Mouse (Mus musculus) forebrain, postnatal 0 days (tissue): ENCODE results near the gene Bcl2. TPM values are rescaled to one million over a fixed set of nuclear protein-coding genes. Genes with fewer than 3 reads are reported as not detected.

Experiments used
- ATAC-seq: fragments of 200-750 bp; cut with Nextera tagmentation; 2 replicates; pipeline ENCODE4 v1.8.0; 2017; ENCODE audit warnings: mild to moderate bottlenecking, moderate library complexity
- DNase-seq: peaks from one replicate; pipeline ENCODE4 v3.0.0-alpha.2; 2015
- H3K27ac ChIP-seq: fragments of 300-500 bp; sonication (generic); 2 replicates; pipeline ENCODE4 v1.5.1; 2014; ENCODE audit warnings: low read depth, mild to moderate bottlenecking, antibody characterized with exemption, low read length, moderate library complexity, mixed read lengths
- H3K27me3 ChIP-seq: fragments of 300-500 bp; sonication (generic); 2 replicates; pipeline ENCODE4 v1.6.1; 2014; ENCODE audit warnings: mild to moderate bottlenecking, low read length, mixed read lengths; ENCODE audit not compliant: insufficient read depth
- H3K36me3 ChIP-seq: fragments of 300-500 bp; sonication (generic); 2 replicates; pipeline ENCODE4 v1.6.1; 2014; ENCODE audit warnings: mild to moderate bottlenecking, moderate library complexity; ENCODE audit not compliant: insufficient read depth
- H3K4me1 ChIP-seq: fragments of 300-500 bp; sonication (generic); 2 replicates; pipeline ENCODE4 v1.6.1; 2014; ENCODE audit warnings: antibody characterized with exemption; ENCODE audit not compliant: insufficient read depth
- H3K4me2 ChIP-seq: fragments of 300-500 bp; sonication (generic); 2 replicates; pipeline ENCODE4 v1.6.1; 2014; ENCODE audit warnings: low read depth, mild to moderate bottlenecking, moderate library complexity
- H3K4me3 ChIP-seq: fragments of 300-500 bp; sonication (generic); 2 replicates; pipeline ENCODE4 v1.5.1; 2014; ENCODE audit warnings: low read depth, low read length, mixed read lengths
- H3K9ac ChIP-seq: fragments of 300-500 bp; sonication (generic); 2 replicates; pipeline ENCODE4 v1.6.1; 2014; ENCODE audit warnings: mild to moderate bottlenecking
- H3K9me3 ChIP-seq: fragments of 300-500 bp; sonication (generic); 2 replicates; pipeline ENCODE4 v1.6.1; 2016; ENCODE audit warnings: low read length
- CTCF ChIP-seq: sonication (generic); IDR thresholded peaks from 2 replicates; pipeline ENCODE4 v1.5.1; 2016; ENCODE audit warnings: antibody characterized with exemption, control low read depth, low read depth
- WGBS: fragments of 180-500 bp; shearing (Covaris S2); extraction: QIAGEN DNeasy Blood & Tissue Kit; methylation state at CpG from one replicate; pipeline ENCODE4 v1.1.7; 2014; 5-methylcytosine and 5-hydroxymethylcytosine counted together
- polyA plus RNA-seq: library from polyadenylated mRNA; unstranded; fragments of >200 nt; fragmentation: Nextera tagmentation; extraction: Ambion mirVana; gene quantifications from 2 replicates; pipeline ENCODE4 v1.2.1, GENCODE M21; 2015
- total RNA-seq: library from RNA; depleted of rRNA; stranded (reverse); fragments of >200 nt; gene quantifications from 2 replicates; pipeline ENCODE4 v1.2.3, GENCODE M21; 2014

Bcl2 gene
- total and polyA plus RNA-seq, 2 experiments from 2014 or later: 6.3 to 14.1 TPM

DNA sequence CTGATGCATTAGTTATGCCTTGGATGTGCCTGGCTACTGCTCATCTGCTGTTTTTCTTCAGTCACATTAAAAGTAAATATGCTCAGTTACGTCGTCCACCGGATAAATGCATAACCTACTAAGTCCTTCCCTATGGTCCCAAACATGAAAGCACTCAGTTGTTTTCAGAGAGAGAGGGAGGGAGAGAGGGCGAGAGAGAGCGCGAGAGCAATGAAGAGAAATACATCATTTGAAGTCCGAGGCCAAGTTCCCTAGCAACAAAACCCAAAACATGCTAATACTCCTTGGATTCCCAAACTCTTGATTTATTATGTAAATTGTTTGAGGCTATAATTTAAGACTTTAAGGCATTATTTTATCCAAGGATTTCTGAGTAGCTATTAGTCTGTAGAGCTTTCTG is 62.9 kb downstream of the Bcl2 start:
- Histone ChIP-seq H3K27ac (no peak overlapping the region), H3K27me3 (no peaks in the 10 kb centered on the region), H3K4me3 (no peak overlapping the region), H3K4me1 (no peaks in the 10 kb centered on the region), H3K36me3 (no peaks in the 10 kb centered on the region), H3K4me2 (no peak overlapping the region), H3K9me3 (no peaks in the 10 kb centered on the region), H3K9ac (no peak overlapping the region)
- no peak for TF ChIP-seq CTCF
- WGBS: 40% methylated on average over 7 of the region's 7 CpGs
- DNase-seq (no peak), ATAC-seq (no peak)

DNA sequence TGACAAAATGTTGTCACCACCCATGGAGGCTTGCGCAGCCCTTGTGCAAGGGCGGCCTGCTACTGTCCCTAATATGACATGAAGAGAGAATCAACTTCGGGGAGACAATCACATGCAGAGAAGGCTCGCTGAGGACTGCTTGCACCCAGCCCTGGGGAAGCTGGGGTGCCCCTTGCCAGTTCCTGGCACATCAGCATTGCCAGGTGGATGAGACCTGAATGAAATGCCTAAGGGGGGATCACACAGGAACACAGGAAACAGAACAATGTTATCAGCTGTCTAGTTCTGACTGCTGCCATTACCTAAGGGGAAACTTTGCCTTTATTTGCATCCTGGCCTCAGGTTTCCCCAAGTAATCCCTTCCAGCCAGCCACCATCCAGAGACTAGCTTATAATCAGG is 63.6 kb downstream of the Bcl2 start:
- Histone ChIP-seq H3K36me3 (no peaks in the 10 kb centered on the region), H3K27me3 (no peaks in the 10 kb centered on the region), H3K4me3 (no peak overlapping the region), H3K27ac (0 out of 2 replicates have a peak overlapping the region, but pooled peaks have one; percentile 21), H3K9ac (no peak overlapping the region), H3K4me2 (no peak overlapping the region), H3K9me3 (no peaks in the 10 kb centered on the region), H3K4me1 (no peaks in the 10 kb centered on the region)
- ATAC-seq: no peak
- WGBS: 86% methylated on average over 4 of the region's 4 CpGs
- no peak for DNase-seq
- no peak for TF ChIP-seq CTCF

DNA sequence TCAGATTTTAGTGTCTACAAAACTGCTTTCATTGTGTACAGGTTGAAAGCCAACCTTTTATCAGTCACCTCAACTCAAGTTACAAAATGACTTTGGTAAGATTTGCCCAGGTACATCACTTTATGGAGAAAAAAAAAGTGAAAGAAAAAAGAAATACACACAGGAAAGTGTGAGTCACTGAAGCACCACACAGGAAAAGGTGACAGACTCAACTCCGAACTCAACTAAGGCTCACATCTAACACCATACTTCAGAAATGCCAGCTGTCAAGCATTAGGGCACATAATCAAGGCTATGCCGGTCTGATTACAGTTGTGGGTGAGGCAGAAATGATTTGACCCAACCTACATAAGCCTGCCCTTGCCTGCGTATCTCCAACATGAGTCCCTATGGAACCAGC is 66.7 kb downstream of the Bcl2 start:
- Histone ChIP-seq H3K27ac (no peak overlapping the region), H3K9ac (no peak overlapping the region), H3K4me1 (no peaks in the 10 kb centered on the region), H3K27me3 (no peaks in the 10 kb centered on the region), H3K36me3 (no peaks in the 10 kb centered on the region), H3K4me2 (no peak overlapping the region), H3K9me3 (no peaks in the 10 kb centered on the region), H3K4me3 (no peak overlapping the region)
- no peak for TF ChIP-seq CTCF
- DNase-seq (no peak), ATAC-seq (no peak)
- WGBS: 87% methylated on average over 3 of the region's 3 CpGs

DNA sequence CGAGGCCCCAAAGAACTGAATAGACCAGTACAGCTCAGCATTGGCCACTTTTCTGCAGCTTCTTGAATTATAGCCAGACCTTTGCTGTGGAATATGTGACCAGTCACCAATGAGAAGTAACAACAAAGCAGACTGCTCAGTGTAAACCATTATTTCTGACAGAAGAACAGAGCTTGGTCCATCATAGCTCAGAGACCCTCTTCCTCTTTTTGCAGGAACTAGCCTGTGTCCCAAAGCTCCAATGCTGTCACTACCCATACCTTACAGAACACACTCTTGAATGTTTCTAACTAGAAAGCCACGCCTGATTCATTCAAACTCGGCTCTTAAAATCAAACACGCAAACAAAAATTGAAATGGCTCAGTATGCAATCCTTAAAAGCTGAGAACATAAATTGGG is 69.5 kb downstream of the Bcl2 start:
- no peak for TF ChIP-seq CTCF
- 83% methylated on average over 4 of the region's 4 CpGs for WGBS

DNA sequence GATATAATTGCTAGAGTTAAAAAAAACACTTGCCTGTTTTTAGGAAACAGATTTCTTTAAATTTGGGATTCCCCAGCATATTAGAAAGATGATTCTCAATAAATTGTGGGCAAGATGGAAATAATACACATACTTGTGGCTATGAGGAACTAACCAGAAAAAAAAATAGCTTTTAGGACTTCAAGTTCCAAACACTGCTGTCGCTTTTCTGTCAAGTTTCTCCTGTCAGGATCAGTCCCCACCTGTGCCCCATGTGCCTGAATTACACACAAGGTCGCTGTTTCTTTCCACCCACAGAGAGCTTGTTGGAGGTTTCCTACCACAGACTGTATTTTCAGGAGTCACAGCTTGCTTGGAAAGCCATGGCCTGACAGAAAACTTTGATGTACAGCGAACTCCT is 70.5 kb downstream of the Bcl2 start:
- 86% methylated on average over 3 of the region's 3 CpGs for WGBS
- H3K27ac ChIP-seq: no peak overlapping the region
- H3K4me3 ChIP-seq: no peak overlapping the region
- no peaks in the 10 kb centered on the region for H3K4me1 ChIP-seq
- no peak for TF ChIP-seq CTCF
- DNase-seq (no peak), ATAC-seq (no peak)
- no peaks in the 10 kb centered on the region for H3K36me3 ChIP-seq
- no peak overlapping the region for H3K9ac ChIP-seq
- no peaks in the 10 kb centered on the region for H3K27me3 ChIP-seq
- H3K4me2 ChIP-seq: no peak overlapping the region
- no peaks in the 10 kb centered on the region for H3K9me3 ChIP-seq

More for the DNA sequence above, 69.5 kb downstream of the Bcl2 start:
- H3K27ac ChIP-seq: no peak overlapping the region
- no peaks in the 10 kb centered on the region for H3K4me1 ChIP-seq
- H3K4me2 ChIP-seq: no peak overlapping the region
- H3K27me3 ChIP-seq: no peaks in the 10 kb centered on the region
- H3K9me3 ChIP-seq: no peaks in the 10 kb centered on the region
- ATAC-seq (no peak), DNase-seq (no peak)
- no peak overlapping the region for H3K9ac ChIP-seq
- H3K4me3 ChIP-seq: no peak overlapping the region
- H3K36me3 ChIP-seq: no peaks in the 10 kb centered on the region

DNA sequence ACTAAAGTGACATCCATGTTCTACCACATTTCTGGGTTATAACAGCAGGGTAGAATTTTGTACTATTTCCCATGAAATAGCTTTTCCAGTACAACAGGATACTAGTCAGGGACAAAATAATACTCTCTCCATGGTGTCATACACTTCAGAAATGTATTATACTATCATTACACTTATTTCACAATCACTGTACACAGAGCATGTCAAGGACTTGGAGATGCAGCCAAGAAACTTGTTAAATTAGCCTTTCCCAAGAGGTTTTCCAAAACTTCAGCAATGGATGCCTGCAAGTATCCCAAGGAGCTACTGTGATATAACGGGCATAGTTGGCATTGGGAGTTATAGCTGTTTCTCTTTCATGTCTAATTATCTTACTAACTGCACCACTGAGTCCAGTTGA is 73.5 kb downstream of the Bcl2 start:
- 71% methylated on average over 1 of the region's 1 CpGs for WGBS
- H3K4me1 ChIP-seq: no peaks in the 10 kb centered on the region
- H3K4me3 ChIP-seq: no peak overlapping the region
- H3K27ac ChIP-seq: no peak overlapping the region
- no peak for TF ChIP-seq CTCF
- no peaks in the 10 kb centered on the region for H3K9me3 ChIP-seq
- no peaks in the 10 kb centered on the region for H3K36me3 ChIP-seq
- no peaks in the 10 kb centered on the region for H3K27me3 ChIP-seq
- no peak for ATAC-seq
- H3K9ac ChIP-seq: no peak overlapping the region
- no peak for DNase-seq
- H3K4me2 ChIP-seq: no peak overlapping the region

DNA sequence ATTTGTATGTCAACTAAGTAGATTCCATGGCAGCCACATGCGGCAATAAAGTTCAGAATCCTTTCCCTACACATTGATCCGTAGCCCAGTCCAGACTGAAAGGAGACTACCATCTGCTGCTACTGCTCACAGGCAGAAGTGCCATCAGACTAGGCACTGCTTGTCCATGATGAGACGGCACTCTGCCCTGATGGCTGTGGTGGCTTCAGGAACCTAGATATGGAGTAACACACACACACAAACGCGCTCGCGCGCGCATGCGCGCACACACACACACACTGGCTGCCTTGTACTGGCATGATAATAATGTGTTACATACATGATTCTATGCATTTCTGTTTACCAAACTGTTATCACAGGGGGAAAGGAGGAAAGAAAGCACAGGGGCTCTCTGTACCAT is 76.4 kb downstream of the Bcl2 start:
- DNase-seq: peak; percentile 4
- ATAC-seq: peak; percentile 45
- no peaks in the 10 kb centered on the region for H3K36me3 ChIP-seq
- TF ChIP-seq CTCF: no peak
- no peaks in the 10 kb centered on the region for H3K27me3 ChIP-seq
- no peak overlapping the region for H3K27ac ChIP-seq
- no peak overlapping the region for H3K4me2 ChIP-seq
- no peaks in the 10 kb centered on the region for H3K9me3 ChIP-seq
- WGBS: 86% methylated on average over 11 of the region's 11 CpGs
- H3K4me3 ChIP-seq: no peak overlapping the region
- H3K4me1 ChIP-seq: no peaks in the 10 kb centered on the region
- H3K9ac ChIP-seq: no peak overlapping the region

DNA sequence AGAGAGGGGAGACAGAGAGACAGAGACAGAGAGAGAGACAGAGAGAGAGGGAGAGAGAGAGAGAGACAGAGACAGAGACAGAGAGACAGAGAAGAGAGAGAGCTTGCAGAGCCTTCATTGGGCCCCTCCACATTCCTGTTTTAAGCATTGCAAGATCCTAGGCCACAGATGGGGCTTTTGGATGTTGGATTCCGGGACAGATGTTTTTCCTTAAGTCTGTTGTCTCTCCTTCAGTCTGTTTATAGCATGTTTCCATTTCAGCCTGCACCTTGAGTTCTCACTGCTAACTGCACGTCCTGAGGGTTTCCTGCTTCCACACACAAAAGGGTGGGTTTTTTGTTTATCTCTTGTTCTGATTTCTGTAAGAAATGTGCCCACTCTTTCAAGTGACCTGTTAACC is 77.4 kb downstream of the Bcl2 start:
- 56% methylated on average over 2 of the region's 2 CpGs for WGBS
- H3K27me3 ChIP-seq: no peaks in the 10 kb centered on the region
- TF ChIP-seq CTCF: no peak
- H3K27ac ChIP-seq: no peak overlapping the region
- H3K4me3 ChIP-seq: no peak overlapping the region
- no peaks in the 10 kb centered on the region for H3K9me3 ChIP-seq
- no peak overlapping the region for H3K4me2 ChIP-seq
- ATAC-seq: no peak
- no peaks in the 10 kb centered on the region for H3K4me1 ChIP-seq
- DNase-seq: no peak
- no peak overlapping the region for H3K9ac ChIP-seq
- no peaks in the 10 kb centered on the region for H3K36me3 ChIP-seq
